Mouse (Mus musculus) megakaryocyte, embryonic 14.5 days (primary cell): Measurements from ENCODE around the gene Degs2.

ENCODE experiments used
- FLI1 ChIP-seq: IDR thresholded peaks from 2 replicates; pipeline ENCODE4 v1.6.1; 2012; ENCODE audit warnings: low read length, inconsistent platforms, mixed read lengths
- GATA1 ChIP-seq: IDR thresholded peaks from 3 replicates; pipeline ENCODE4 v1.6.1; 2012; ENCODE audit warnings: mixed read lengths, low read length, inconsistent platforms, borderline replicate concordance

GRCm38 (mm10) chr12:108674502-108674901 is 27.6 kb downstream of the Degs2 start:
- TF ChIP-seq GATA1 (no peak), FLI1 (no peak)
